Mouse (Mus musculus) mesoderm, embryonic 11.5 days (tissue): ENCODE measurements around the gene Fam229a.

ENCODE experiments used
- DNase-seq: peaks from one replicate; pipeline ENCODE4 v3.0.0-alpha.2; 2012; ENCODE audit warnings: low read depth, low spot score

The Fam229a gene

DNA sequence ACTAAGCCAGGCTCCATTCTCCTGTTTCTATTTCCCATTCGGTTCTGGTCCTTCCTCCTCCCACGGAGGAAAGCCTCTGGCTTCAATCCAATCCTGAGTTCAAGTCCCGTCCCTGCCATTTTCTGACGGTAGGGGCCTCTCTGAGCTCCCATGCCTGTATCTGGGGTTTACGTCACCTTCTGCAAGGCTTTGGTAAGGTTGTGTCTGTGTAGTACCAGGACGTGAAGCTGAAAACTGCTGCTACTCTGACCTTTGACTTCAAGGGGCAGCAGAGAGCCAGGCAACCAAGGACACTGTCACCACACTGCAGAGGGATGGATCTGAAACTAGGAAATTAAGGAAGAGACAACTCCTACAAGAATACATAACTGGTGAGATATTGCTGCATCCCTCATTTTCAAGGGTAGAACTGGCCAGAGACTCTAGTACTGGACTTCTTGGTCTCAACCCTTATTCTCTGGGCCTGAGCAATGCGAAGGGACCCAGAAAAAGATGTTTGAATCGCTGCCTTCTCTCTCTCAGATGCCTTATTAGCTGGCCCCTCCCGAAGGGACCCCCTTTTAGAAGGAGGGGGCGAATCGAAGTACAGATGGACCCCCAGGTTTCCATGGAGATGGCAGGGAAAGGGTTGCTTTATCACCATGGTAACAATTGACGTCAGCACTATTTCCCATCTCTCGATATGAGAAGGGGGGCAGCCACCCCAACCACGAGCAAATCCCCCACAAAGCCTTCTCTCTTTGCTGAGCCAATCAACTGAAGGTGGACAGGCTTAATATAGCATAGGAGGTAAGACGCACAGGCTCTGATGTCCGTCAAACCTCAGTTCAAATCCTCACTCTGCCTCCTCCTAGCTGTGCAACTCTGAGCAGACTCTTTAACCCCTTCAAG is 4.9 kb downstream of the Fam229a start:
- DNase-seq = no peak

GRCm38 (mm10) chr4:129496631-129497030 is 5.6 kb downstream of the Fam229a start:
- DNase-seq = no peak

DNA sequence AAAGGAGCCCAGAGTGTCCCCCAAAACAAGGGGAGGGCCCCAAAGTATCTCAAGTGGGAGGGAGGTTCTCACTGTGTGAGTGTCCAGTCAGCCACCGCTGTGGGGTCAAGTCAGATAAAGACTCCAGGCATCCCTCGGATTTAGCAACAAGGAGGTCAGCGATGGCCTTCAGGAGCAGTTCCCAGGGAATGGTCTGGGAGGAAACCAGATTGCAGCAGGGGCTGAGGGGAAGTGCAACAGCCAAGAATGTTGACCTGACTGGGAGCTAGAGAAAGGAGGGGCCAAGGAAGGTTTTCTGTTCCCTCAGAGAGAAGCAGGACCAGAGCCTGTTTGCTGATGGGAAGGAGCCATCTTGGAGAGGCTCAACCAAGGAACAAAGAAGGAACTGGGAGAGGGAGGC is 8.0 kb downstream of the Fam229a start:
- no peak for DNase-seq

DNA sequence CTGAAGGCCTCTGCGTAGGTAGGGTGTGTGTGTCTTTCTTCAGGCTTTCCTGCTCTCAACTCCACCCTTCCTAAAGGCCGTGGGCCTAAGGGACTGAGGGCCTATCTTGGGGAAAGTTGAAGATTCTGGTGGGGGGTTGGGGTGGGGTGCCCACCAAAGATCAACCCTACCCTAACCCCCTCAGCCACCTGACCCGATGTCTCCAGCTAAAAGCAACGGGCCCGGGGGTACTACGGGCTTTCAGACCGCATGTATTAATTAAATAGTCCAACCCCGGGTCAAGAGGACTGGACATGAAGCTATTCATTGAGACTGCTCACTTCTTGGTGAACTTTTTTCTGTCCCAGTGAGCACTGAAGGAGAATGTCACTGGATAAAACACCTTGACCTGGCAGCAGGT is 9.0 kb downstream of the Fam229a start:
- DNase-seq = no peak

GRCm38 (mm10) chr4:129500607-129501566 is 9.9 kb downstream of the Fam229a start:
- DNase-seq = peak; percentile 87

GRCm38 (mm10) chr4:129502327-129502888 is 11.4 kb downstream of the Fam229a start:
- no peak for DNase-seq

DNA sequence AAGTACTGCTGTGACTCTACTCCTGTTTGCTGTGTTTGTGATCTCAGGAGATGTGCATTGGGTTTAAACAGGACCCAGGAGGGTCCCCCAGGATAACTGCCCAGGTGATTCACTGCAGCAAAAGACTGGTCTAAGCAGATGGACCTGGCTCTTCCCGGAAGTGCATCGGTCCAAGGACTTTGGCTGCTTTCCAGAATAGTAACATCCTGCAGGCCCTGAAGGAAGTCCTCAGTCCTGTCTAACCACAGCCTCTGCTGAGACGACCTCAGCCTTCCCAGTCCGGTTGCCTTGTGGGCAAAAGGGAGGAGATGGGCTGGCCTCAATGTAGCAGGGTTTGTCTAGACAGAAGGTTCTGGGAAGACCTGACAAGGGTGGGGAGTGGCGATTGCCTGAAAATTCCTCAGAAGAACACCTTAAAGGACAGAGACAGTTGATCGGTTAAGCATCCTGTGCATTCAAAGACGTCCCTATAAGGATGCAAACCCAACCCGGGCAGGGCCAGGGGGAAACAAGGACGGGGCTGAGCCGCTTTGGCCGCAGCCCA is 12.0 kb downstream of the Fam229a start:
- no peak for DNase-seq

DNA sequence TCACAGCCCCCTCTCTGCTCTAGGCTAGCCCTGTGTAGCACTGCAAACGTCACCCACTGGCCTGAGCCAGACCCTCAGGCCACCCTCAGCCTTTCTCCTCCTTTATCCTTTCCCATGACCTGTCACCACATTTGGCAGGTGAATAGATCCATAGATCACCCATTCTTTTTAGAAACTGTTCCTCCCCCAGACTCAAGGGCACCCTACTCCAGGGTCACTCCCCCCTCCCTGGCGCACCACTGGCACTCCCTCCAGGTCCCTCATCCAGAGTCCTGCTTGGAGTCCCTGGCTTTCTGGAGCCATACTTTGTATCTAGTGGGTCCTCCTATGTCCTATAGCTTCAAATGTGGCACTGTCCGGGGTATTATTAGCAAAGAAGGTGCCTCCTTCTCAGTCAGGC is 14.5 kb downstream of the Fam229a start:
- DNase-seq = no peak

DNA sequence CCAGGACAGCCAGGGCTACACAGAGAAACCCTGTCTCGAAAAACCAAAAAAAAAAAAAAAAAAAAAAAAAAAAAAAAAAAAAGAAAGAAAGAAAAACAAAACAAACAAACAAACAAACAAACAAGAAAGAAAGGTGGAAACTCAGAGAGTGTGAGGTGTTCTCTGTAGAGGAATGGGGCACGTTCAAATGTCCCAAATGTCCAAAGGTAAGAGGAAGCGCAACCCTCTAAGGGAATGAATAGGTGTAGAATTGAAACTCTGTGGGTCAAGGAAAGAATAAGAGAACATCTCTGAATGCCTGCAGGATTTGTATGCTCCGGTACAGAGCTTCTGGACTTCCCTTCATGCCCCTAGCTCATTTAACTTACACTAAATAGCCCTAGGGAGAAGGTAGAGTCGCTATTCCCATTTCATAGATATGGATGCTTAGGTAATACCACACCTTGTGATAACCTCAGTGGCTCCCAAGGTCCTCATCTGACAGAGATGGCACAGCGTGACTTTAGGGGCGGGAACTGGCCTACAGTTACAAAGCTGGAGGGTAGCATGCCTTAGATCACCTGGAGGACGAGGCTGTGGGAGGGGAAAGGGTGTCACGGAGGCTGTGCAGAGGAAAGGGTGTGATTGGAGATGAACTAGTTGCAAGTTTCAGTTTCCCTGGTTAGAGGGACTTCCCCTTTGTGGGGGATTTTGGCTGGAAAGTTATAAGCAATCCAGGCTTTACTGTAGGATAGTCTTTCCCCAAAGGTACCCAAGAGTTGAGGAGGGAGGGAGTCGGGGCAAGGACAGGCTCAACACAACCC is 16.6 kb downstream of the Fam229a start:
- no peak for DNase-seq

GRCm38 (mm10) chr4:129508237-129508515 is 17.2 kb downstream of the Fam229a start:
- DNase-seq = no peak

DNA sequence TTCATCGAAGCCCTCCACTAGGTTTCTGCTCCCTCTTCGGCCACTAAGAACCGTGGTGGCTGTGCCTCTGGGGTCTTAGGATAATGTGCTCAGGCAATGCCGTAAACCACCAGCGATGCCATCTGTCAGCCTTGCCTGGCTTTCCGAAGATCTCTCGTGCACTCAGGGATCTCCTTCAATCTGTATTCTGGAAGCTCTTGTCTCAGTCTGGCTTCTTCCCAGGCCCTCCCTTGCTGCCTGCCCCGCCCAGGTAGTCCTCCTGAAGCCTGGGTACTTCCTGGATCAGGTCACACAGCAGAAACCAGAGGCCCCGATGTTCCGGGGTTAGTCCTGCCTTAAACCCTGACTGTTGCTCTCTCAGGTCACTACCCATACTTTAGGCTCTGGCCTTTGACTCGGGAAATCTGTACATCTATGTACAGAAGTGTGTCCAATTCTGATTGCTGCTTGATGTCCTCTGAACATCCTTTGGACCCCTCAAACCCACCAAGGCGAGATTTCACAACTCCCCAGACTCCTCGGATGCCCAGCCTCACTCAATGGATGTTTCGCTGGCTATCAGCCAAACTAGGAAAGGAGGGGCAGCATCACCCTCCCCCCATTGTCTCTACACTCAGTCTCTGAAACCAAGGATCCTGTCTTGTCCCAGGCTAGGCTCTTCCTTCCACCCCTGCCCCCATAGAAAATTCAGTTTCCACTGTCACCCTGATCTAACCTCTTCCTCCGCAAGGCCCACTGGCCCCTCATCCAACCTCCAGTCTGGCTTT is 18.0 kb downstream of the Fam229a start:
- DNase-seq = no peak

DNA sequence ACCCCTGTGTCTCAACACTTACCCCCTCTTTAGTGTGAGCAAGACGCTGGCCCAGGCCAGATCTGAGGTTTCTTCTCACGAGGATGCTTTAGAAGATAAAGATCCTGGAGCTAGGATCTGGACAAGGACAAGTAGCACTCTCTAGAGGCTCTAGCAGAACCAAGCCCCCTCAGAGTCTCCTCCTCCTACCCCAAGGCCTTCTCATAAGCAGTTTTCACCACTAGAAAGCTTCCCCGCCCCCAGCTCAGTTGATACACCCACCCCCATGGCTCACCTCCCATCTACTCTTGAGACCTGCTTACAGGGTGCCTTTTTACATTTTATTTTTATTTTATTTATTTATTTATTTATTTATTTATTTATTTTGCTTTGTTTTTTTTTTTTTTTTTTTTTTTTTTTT is 18.7 kb downstream of the Fam229a start:
- DNase-seq = no peak

DNA sequence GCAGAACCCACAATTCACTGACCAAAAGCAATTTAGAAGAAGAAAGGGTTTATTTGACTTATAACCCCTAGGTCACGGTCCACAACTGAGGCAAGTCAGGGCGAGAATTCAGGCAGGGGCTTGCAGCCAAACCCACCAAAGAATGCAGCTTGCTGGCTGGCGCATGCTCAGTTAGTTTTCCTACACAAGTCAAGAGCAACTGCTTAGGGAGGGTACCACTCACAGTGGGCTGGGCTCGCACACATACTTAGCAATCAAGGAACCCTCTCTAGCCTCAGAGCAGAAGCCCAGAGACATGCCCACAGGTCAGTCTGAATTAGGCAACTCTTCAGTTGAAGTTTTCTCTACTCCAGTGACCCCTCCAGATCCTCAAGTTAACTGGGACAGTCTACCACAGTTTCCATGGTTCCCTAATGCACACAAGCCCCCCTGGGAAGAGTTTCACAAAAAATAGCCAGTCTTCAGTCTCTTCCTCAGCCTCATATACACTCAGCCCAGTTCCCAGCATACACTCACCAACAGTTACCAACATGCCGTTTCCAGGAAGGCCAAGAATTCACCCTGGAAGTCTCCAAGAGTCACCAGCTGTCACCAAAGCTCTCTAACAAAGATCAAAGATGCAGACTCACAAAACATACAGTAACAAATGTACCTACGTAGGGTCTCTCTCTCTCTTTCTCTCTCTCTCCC is 19.9 kb downstream of the Fam229a start:
- DNase-seq = no peak

GRCm38 (mm10) chr4:129511413-129512096 is 20.6 kb downstream of the Fam229a start:
- DNase-seq = no peak

DNA sequence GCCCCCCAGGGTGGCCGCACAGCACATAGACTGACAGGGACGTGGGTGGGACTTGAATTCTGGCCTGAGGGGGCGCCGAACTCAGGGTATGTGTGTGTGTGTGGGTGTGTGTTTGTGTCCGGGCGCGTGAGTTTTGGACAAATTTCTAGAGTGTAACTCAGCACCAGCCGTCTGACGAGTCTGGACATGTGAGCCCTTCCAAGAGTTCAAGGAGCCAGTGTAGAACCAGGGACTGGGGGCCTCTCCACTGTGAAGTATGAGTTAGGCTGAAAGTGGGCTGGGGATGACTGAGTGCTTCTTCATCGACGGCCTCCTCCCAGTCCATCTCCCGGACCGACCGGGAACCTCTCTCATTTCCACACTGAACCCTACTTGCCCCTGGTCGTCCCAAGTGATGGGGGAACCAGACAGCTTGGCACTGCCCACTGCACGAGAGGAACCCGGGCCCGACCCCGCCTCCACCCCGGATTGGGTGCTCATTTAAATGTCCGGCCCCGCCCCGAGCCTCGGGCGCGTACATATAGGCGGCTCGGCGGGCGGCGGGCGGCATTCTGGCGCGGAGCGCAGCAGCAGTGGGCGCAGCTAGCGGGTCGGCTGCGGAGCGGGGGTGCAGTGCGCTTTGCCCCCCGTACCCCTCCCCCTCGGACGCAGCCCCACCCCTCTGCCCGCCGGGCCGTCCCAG is 22.2 kb downstream of the Fam229a start, which contains the start of gene Marcksl1:
Gene Marcksl1, plus strand, starts transcription at position 496 of the 682 bp plus-strand sequence.
- peak; percentile 91 for DNase-seq

GRCm38 (mm10) chr4:129513891-129514290 is 22.9 kb downstream of the Fam229a start:
- no peak for DNase-seq

DNA sequence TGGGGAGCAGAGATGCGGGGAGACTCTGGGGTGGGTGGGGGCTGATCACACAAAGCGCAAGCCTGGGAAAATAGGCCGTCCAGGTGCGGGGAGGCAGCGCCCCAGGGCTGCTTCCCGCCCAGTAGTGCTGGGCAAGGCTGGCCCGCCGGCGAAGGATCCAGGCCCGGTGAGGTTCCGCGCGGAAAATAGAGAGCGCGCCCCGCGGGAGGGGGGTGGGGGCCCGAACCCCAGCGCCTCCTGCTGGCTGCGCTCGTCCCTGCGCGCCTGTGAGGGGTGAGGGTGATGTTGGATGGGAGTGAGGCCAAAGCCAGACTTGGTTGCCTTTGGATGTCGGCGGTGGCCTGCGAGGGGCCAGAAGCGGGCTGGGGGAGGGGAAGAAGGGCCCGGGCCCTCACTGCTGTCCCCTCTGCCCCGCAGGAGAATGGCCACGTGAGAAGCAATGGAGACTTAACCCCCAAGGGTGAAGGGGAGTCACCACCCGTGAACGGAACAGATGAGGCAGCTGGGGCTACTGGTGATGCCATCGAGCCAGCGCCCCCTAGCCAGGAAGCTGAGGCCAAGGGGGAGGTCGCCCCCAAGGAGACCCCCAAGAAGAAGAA is 23.4 kb downstream of the Fam229a start:
- peak; percentile 77 for DNase-seq

GRCm38 (mm10) chr4:129516925-129517324 is 25.9 kb downstream of the Fam229a start:
- no peak for DNase-seq
